Comparison of ENCODE assay signal across 23 mouse cellular contexts in genomic region chr9:119090462-119090861, GRCm38 (mm10).
"Had no signal": no experiment of that assay in that cellular context is flagged by ENCODE, and none has a peak within 500 bp of the region (broad histone marks: within the 10 kb centered on the region; RNA-seq: fewer than 3 reads in every experiment).

No protein-coding gene starts in this region.

- DNase-seq: forebrain, postnatal 0 days; gastrocnemius, postnatal 14 days; gastrocnemius, postnatal 36 days; heart, adult 18-20 months; heart, postnatal 10 days; kidney, adult 11 months; kidney, adult 2 months; kidney, adult 9 months; kidney, postnatal 14 days; kidney, postnatal 36 days; layer of hippocampus, adult 9-11 months; layer of hippocampus, postnatal 36 days; left cerebral cortex, postnatal 4 days had no signal

- H3K9ac ChIP-seq: forebrain, postnatal 0 days; hindbrain, embryonic 14.5 days; kidney, embryonic 15.5 days; limb, embryonic 12.5 days; limb, embryonic 15.5 days; liver, embryonic 12.5 days; liver, embryonic 14.5 days had no signal

- H3K9me3 ChIP-seq: kidney, embryonic 15.5 days; limb, embryonic 12.5 days; limb, embryonic 15.5 days; liver, embryonic 12.5 days had no signal

- H3K4me2 ChIP-seq: heart, embryonic 11.5 days; hindbrain, embryonic 14.5 days; kidney, embryonic 15.5 days; limb, embryonic 15.5 days; liver, embryonic 12.5 days had no signal

- H3K4me3 ChIP-seq: kidney, embryonic 15.5 days; limb, embryonic 12.5 days; limb, embryonic 15.5 days; liver, embryonic 12.5 days had no signal

- H3K27me3 ChIP-seq: limb, embryonic 15.5 days had no signal

- ATAC-seq: forebrain, postnatal 0 days; hindbrain, postnatal 0 days; intestine, embryonic 16.5 days; liver, embryonic 12.5 days had no signal

- H3K27ac ChIP-seq: hindbrain, embryonic 14.5 days; hindbrain, postnatal 0 days; kidney, embryonic 15.5 days; kidney, postnatal 0 days; limb, embryonic 12.5 days; liver, embryonic 12.5 days; liver, embryonic 14.5 days had no signal

- H3K36me3 ChIP-seq: kidney, embryonic 15.5 days; limb, embryonic 12.5 days; limb, embryonic 15.5 days; liver, embryonic 12.5 days had no signal
